Mouse (Mus musculus) kidney, adult 9 months (tissue): ENCODE results near the gene P2rx1.

Source experiments
- DNase-seq: peaks from one replicate; pipeline ENCODE4 v3.0.0; 2022

Gene P2rx1

DNA sequence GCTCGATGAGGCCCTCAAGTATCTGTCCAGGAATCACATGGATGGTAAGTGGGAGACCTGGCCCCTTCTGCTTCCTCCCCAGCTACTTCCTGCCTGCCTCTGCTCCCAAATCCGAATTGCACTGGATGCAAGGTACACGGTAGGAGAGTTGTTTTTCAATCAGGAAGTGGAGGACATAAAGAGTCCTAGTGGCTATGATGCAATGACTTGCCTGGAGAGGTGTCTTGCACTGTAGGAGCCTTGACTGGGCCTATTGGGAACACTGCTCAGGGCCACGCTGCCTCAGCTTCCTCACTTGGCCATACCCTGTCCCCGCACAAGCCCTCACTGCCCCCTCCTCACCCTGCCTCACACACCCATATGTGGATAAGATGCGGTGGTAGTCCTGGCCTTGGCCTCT lies 9.9 kb upstream of the P2rx1 start:
- DNase-seq = no peak

DNA sequence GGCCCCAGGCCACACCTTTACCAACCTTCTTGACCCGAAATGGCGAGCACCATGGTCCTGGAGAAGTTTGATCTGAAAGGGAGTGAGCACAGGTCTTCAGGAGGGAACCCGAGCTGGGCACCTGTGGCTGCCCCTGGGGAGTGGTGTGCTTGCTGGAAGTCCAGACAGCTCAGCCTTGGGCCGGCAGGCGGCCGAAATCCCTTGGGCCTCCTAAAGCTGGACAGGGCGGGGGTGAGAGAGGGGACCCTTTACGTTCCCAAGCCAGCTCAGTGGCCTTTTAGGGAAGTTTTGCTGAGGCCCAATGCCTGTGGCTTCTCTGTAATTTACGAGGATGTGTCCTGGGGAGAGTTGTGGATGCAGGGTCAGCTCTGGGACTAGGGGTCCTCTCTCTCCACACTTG lies 8.2 kb upstream of the P2rx1 start:
- no peak for DNase-seq

DNA sequence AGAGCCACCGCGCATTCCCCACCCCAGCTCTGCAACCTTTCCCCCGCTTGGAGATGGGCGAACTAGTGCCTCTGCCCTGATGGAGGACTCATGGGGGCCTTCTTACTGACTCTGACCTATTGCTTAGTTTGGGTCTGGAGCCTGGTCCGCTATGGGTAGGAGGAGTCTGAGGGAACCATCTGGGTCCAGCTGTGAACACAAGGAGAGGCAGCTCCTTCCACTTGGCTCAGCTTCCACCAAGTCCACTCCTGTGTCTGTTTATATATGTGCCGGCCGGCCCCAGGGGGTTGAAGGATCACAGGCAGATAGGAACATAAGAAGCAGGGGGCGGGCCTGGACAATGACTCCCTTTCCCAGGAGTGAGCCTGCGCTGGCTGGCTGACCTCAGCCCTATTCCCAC lies 6.9 kb upstream of the P2rx1 start:
- no peak for DNase-seq

DNA sequence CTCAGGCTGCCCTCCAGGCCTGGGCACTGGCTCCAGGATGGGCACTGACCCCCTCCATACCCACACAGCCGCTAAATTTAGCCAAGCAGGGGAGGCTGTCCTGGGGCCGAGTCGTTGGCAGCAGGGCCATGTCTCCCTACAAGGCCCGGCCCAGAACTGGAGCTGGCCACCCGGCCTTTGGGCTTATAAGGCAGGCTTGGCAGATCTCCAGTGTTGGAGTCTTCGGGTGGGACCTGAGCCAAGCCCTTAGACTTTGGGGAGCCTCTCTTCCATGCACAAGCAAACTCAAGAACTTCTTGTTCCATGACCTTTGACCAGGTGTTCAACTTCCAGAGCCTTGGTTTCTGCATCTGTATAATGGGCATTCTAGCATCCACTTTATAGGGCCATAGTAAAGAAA lies 2.6 kb upstream of the P2rx1 start:
- peak; percentile 42 for DNase-seq

DNA sequence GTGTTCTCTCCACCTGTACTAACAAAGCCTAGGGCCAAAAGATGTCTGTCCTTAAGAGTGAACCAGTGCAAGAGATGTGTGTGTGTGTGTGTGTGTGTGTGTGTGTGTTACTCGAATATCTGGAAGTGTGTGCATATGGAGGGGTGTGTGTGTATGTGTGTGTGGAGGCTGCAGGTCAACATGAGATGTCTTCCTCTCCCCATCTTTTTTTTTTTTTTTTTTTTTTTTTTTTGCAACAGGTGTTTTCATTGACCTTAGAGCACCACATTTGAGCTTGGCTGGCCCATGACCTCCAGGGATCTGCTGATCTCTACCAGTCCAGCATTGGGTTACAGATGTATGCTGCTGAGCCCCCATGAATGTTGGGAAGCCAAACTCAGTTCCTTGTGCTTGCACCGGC lies 2.1 kb upstream of the P2rx1 start:
- DNase-seq = no peak

DNA sequence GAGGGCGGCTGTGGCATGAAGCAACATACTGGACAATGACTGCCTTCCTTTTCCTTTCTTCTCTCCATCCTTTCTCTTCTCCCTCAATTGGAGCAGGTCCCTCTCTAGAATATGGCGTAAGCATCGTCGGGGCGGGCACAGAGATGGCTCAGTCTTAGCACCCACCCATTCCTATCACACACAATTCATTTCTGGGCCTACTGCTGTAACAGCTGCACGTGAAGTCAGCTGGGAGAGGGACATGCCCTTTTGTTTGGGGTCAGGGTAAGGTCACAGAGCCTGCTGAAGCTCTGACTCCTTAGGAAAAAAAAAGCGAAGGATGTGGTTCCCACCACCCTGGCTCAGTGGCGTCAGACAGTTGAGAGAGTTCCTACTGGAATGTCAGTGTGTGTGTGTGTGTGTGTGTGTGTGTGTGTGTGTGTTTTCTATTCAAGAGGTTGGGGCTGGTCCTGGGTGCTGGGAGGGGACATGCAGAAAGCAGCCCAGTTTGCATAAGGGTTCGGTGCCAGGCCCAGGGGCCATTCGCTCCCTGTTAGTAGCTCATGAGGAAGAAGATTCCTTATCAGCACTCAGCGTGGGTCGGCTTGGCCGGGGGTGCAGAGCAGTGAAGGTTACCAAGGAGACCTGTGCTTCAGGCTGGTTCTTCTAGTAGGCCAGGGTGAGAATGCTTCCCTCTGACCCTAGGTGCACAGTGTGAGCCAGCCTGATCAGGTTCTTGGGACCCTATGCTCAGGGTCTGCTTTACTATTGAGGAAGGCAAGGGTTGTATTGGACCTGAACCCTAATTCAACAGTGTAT lies 1.2 kb upstream of the P2rx1 start:
- DNase-seq = no peak

DNA sequence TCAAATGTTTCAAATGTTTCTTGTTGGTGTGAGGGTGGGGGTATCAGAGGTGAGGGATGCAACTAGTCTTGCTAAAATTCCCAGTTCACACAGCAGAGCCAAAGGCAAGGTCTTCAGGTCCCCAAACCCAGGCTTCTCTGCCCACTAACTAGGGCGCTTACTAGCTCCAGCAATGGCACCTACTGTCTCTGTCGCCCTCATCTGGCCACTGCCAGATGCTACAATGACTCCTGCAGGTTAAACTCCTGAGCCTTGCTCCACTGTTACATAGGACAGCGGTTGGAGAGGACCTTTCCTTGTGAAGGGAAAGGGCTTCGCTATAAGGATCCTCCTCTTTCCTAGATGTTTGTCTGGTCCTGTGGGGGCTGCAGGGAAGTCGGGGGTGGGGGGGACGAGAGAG lies 2.1 kb downstream of the P2rx1 start:
- DNase-seq = peak; percentile 81

DNA sequence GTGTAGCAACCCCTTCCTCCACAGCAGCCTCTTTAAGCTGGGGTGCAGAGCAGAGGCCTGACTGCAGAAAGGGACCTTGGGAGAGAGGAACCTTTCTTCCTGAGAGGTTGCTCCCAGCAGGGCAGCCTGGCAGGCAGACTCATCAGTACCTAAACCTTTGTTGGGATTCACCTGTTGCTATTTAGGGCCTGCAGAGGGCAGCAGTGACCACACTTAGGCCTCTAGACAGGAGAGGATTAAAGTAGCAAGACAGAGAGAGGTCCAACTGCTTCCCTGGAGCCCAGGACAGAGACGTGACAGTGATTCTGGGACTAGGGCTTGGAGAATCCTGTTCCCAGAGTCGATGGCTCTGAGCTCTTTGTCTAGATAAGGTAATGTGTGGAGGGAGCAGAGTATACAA lies 7.5 kb downstream of the P2rx1 start:
- DNase-seq = peak; percentile 73

DNA sequence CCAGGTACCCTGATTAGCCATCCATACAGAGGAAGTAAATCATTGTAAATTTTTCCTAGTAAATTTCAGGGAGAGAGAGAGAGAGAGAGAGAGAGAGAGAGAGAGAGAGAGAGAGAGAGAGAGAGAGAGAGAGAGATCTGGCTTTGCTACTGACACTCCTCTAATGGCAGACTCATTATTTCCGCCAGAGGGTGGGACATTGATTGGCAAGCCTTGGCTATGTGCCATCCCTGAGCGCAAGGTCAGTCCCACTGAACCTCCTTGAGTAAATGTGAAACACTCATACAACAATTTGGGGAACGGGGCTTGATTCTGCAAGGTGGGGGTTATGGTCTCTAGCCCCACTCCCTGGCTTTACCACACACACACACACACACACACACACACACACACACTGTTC lies 8.2 kb downstream of the P2rx1 start:
- DNase-seq = no peak

DNA sequence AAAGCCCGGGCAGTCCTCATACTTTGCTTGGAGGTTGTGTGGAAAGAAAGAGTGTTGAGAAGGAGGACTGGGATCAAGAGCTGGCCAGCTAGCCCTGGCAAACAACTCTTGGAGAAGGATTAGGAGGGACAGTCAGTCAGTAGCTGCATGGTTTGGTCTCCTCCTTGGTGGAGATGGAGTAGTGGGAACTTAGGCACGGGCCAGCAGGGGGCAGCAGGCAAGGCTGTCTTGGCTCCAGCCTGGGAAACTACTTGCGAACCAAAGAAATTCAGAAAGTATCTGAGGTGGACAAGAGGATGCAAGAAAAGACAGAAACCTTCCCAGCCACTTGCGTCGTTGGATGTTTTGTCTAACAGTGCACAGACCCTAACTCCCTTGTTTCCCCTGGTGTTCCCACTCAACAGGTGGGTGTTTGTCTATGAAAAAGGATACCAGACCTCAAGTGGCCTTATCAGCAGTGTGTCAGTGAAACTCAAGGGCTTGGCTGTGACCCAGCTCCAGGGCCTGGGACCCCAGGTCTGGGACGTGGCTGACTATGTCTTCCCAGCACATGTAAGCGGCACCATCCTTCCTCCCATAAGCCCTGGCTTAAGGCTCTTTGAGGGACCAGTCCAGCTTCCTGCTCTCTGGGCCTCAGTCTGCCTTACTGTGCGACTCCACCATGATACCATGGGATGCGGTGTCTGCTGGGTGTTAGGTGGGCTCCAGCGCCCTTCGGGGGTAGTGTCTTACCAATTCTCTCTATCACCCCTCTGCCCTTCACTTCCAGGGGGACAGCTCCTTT lies 9.0 kb downstream of the P2rx1 start:
- DNase-seq = peak; percentile 62

DNA sequence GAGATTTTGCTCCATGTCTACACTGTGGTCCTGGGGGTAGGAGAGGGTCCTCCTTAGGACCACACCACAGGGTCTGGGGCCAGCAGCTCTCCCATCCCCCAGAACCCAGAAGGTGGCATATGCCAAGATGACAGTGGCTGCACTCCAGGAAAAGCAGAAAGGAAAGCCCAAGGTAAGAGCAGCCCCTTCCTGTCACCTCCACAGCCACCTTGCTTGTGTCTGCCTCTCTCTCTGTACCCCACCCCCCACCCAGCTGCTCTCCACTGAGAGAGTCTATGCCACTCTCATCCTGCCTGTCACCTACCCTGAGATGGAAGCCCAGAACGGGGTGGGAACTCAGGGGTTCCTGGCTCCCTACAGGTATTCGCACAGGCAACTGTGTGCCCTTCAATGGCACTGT lies 9.9 kb downstream of the P2rx1 start:
- DNase-seq = no peak

DNA sequence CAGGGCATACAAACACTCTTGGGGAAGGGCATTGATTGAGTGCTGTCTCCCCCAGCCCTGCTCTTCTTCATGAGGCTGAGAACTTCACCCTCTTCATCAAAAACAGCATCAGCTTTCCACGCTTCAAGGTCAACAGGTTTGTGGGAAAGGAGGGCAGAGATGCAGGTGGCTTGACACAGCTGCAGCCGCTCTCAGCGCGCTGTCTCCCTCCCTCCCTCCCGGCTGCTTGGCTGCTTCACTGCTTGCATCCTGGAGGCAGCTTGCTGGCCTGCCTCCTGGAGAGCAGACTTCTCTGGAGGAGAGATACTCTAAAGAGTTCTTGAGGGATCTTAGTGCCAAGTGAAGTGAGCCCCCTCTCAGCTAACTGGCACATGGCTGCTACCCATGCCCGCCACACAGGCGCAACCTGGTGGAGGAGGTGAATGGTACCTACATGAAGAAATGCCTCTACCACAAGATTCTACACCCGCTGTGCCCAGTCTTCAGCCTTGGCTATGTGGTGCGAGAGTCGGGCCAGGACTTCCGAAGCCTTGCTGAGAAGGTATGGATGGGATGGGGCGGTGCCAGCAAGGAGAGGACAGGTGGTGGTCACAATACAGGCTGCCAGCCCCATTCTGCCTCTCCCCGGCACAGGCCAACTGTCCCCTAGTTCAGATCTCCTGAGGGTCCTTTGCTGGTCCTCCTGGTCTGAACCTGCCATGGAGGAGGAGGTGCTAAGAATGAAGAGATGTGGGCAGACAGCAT lies 10.8 kb downstream of the P2rx1 start:
- no peak for DNase-seq

DNA sequence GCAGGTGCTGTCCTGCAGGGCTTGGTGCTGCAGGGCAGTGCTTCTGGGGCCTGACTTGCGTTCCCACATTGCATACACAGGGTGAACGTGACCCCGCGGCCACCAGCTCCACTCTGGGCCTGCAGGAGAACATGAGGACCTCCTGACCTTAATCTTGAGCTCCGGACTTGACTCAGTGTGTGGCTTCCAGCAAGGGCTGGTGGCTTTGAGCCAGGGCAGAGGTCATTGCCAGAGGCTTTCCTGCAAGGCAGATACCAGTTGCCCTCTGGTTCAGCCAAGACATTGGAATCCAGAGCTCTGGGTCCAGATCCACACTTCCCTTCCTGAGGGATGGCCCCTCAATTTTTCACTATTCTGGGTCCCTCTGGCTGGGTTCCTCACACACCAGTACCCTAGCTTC lies 15.1 kb downstream of the P2rx1 start:
- peak; percentile 77 for DNase-seq

DNA sequence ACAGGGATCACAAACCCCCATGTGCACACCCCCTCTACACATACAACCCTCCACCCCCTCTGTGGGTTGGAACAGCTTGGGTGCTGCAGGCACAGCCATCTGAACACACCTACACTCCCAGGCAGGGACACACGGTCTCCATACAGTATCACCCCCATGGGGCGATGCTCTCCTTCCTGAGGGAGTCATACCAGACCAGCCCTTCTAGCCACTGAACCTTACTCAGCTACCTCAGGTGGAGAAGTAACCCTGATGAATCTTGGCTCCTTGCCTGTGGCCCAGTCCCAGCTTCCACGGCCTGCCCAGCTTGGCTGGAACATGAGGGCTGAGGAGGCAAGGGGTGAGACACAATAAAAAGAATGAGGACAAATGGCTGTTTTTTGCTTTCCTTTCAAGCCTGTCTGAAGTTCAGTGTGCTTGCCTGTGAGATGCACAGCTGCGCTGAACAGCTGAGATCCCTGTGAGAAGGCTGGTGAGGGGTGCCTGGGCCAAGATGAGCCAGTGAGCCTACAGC lies 16.0 kb downstream of the P2rx1 start:
- DNase-seq = peak; percentile 80

DNA sequence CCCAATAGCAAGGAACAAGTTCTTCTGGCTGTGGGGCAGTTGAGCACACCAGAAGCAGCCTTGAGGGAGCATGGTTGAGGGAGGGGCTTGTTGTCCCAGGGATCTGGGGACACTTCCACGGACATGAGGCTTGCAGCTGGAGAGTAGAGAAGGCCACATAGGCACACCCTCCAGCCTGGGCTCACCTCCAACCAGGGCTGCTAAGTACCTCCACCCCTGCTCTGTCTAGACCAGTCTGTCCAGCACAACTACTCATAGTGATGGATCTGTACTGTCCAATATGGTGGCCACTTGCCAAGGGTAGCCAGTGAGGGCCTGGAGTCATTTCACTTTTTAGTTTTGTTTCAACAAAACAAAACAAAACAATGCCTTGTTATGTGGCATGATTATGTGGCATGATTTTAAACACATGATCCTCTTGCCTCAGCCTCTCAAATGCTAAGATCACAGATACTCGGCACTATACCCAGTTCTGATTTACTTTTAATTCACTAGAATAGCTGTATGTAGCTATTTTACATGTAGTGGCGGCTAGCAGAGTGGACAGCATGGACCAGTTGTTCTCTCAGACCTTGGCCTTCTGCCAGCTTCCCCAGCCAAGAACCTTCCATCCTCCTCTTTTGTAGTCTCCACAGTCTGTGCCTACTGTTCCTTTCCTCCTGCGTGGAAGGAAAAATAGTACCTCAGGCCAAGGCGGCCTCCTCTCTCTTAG lies 16.6 kb downstream of the P2rx1 start:
- DNase-seq = no peak

DNA sequence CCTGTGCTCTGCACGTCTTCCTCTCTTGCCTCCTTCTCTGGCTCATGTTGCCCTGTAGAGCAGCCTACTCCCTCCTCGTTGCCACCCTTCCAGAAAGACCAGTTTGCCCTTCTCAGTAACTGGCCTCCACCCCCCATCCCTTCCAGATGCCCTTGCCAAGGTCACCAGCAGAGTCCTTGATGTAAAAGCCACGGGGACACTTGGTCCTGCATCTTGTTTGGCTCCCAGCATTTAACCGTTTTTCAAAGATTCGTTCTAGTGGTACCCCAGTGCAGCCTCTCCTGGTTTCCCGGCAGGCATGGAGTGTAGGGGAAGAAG lies 17.2 kb downstream of the P2rx1 start:
- DNase-seq = no peak

DNA sequence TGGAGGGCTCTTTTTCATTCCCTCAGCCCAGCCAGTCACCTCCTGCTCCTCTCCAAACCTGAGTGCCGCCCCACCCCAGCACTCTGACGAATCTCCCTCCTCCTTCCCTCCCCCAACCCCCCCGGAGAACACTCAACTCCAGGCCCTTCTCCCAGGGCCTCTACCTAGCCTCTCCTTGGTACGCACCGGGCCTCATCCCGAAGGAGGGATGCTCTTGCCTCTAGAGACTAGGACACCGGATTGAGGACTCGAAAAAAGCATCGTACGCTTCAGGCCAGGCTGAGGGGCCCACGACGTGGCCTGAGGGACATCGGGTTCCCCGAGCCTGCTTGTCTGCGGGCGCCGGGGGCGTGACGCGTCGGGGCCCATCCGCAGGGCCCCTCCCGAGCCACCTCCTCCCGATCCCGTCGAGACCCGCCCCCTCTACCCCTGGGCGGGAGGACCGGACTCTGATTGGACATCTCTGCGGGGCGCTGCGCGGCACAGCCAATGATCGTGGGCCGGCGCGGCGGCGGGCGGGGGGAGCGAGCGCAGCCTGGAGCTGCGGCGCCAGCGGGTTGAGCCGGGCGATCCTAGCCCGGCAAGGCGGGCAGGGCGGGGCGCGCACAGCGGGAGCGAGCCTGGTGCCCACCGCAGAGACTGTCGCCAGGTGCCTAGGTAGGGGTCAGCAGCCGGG lies 19.7 kb downstream of the P2rx1 start, which contains the start of gene Camkk1:
TSS of gene Camkk1 (plus strand) at position 538 of the 676 bp plus-strand sequence.
- peak; percentile 88 for DNase-seq

DNA sequence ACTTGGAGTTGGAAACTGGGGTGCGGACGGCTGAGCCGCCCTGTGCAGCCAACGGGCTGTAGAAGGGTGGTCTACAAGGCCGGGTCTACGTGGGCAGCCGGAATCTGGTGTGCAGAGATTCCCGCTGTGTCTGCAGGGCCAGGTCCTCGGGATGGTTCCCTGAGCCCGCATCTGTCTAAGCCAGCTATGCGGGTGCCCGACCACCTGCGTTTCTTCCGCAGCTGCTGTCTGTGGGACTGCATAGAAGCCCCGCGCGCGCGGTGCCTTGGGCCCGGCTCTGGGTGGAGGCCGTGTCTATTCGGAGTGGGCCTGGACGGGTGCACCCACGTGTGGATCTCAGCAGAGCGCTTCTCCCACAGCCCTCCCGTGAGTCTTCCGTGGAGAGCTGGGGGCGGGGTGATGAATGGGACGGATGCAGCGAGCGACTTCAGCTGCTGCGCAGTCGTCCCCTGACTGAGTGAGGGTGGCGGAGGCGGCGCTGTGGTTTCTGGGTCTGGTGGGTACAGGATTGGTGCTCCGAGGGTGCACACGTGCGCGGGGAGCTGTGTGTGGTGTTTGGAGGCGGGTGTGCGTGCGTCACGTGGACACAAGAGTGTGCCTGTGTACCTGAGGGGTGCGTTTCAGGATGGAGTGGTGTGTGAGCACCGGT lies 20.4 kb downstream of the P2rx1 start:
- DNase-seq = no peak

DNA sequence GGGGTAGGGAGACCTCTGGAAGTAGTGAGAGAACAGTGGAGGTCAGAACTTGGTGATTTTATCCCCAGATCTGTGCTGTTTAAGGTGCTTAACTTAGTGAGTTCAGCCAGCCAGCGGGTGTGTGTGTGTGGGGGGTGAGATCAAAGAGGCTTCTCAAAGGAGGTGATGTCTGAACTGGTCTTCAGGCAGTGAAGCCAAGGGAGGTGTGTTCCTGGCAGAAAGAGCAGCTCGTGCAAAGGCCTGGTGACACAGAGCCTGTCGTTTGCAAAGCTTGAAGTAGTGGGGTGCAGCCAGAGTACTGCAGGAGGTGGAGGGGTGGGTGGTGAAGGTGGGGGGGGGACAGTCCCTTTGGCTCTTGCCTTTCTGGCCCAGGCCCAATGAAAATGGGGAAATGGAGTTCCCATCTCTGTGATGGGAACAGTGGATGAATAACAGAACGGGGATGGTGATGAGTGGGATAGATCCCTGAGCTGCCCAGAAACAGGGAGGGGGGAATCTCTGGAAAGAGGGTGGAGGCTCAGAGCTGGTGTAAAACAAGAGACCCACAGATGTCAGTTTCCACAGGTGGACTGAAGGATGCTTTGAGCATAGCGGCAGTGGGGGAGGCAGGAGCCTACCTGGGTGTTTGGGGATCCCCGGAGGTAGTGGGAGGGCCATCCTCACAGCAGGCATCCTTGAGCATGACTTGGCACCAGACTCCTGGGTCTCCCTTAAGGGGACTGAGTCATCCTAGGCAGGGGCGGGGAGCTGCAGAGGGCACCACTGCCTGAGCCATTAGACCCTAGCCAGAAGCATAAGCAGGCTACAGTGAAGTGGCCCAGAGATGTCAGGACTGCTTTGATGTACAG lies 22.3 kb downstream of the P2rx1 start:
- DNase-seq = no peak

DNA sequence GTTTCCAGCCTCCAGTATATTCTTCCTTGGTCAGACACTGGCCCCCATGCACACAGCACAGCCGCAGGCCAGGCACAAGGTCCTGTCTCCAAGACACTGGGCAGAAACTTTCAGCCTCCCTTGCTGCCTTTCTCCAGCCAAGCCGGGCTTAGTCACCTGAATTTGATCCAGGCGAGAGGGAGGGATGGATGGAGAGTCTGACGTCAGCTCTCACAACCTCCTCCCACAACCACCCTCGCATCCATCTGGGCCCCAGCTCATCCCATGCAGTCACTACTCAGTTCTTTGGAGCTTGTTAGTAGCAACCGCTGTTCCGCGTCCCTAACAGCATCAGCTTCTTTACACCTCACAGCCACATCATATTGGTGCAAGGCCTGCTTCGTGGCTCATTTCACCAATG lies 24.2 kb downstream of the P2rx1 start:
- DNase-seq = no peak

DNA sequence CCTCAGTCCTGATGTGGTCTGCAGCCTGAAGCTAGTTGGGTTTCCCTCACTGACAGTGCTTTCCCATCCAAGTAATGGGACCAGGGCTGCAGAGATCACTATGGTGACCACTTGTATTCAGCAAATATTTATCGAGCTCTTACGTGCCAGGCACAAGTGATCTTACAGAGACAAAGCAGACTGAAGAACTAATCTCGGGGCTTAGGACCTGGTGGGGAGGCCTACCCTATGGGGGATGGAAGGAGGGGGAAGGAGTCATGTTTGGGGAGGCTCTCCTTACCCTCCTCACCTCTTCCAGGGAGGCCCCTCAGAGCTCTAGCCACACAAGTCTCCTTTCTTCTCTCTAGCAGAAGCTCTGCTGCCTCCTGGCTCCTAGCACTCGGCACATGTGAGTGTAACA lies 24.9 kb downstream of the P2rx1 start:
- DNase-seq = no peak
